Mouse (Mus musculus): ENCODE measurements around the gene Gpld1.

DNA sequence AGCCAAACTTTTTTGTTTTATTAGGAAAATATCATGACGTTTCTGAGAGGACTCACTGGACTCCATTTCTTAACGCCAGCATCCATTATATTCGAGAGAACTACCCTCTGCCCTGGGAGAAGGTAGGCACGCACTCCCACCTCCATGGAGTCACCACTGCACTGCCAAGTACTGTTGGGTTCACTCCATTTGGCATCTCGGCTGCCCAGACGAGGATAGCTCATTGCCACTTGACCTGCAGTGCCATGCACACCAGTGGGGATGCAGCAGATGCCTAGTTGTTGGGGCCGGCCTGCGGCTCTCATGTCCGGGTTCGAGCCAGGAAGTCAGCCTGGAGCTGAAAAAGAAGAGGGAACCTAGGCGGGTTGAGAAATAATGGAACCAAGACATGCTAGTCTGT lies 12.1 kb downstream of the Gpld1 start:
- no peak for TF ChIP-seq CTCF (IDR thresholded peaks at IDR 0.05; ENCODE audit: control insufficient read depth, insufficient read depth, insufficient read length)
- TF ChIP-seq MAX (IDR thresholded peaks at IDR 0.05) = no peak
- TF ChIP-seq MYOG (IDR thresholded peaks at IDR 0.05; ENCODE audit: control insufficient read depth, extremely low read depth, insufficient read length) = no peak
- no peak for TF ChIP-seq CEBPB (IDR thresholded peaks at IDR 0.05; ENCODE audit: low read depth)
- TF ChIP-seq USF1 (IDR thresholded peaks at IDR 0.05; ENCODE audit: low read depth) = no peak
- no peak for TF ChIP-seq MYOD1 (IDR thresholded peaks at IDR 0.05; ENCODE audit: control insufficient read depth, insufficient read length, low read depth)
